Mouse (Mus musculus) olfactory bulb, adult 2 months (tissue): ENCODE measurements at regions not wholly inside any gene's neighbourhood (a gene's known extent, or its start where the extent isn't known, plus 50 kb on each side); places are given as distances from the start of the nearest gene placed in this dataset.
"Not testable (repeated sequence)": the region's sequence is repeated elsewhere in the genome, so short reads cannot be mapped to it uniquely, and the experiment has no call there.

Source experiments
- H3K27ac ChIP-seq: fragments of 200-500 bp; 2 replicates; pipeline ENCODE4 v1.5.1; 2012; ENCODE audit warnings: low read depth, low read length; ENCODE audit not compliant: insufficient read depth
- H3K4me1 ChIP-seq: fragments of 200-500 bp; 2 replicates; pipeline ENCODE4 v1.6.1; 2012; ENCODE audit warnings: low read length; ENCODE audit not compliant: control insufficient read depth, insufficient read depth
- H3K4me3 ChIP-seq: fragments of 200-500 bp; 2 replicates; pipeline ENCODE4 v1.5.1; 2012; ENCODE audit warnings: mild to moderate bottlenecking, low read depth, low read length, moderate library complexity; ENCODE audit not compliant: insufficient read depth
- CTCF ChIP-seq: fragments of 200-500 bp; IDR thresholded peaks from 2 replicates; pipeline ENCODE4 v1.5.1; 2012; ENCODE audit warnings: low read depth, mild to moderate bottlenecking, low read length, moderate library complexity; ENCODE audit not compliant: insufficient read depth
- POLR2A ChIP-seq: fragments of 200-500 bp; IDR thresholded peaks from 2 replicates; pipeline ENCODE4 v1.6.1; 2012; ENCODE audit warnings: mild to moderate bottlenecking, low read depth, low read length, moderate library complexity; ENCODE audit not compliant: insufficient read depth
- WGBS: fragments of 180-500 bp; shearing (Covaris S2); methylation state at CpG from one replicate; pipeline ENCODE4 v1.1.7; 2018; 5-methylcytosine and 5-hydroxymethylcytosine counted together

DNA sequence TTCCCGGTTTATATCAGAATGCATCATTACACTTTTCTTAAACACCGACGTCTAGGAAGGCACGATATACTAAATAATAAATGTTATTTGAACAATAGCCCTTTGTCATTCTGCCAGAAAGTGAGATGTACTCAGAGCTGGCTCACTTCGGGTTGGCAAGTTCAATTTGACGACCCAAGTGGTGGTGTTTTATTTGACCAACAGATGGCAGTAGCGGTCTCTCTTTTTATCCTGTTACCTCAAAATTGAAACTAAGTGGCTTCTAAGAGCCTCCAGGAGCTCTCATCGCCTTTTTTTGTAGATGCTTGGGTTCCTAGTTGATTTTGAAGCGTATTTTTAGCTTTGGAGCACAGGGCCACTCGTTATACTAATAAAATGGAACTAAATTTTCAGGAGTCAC is 66.7 kb upstream of the Chmp2b start:
- WGBS: 5% methylated on average over 10 of the region's 10 CpGs

DNA sequence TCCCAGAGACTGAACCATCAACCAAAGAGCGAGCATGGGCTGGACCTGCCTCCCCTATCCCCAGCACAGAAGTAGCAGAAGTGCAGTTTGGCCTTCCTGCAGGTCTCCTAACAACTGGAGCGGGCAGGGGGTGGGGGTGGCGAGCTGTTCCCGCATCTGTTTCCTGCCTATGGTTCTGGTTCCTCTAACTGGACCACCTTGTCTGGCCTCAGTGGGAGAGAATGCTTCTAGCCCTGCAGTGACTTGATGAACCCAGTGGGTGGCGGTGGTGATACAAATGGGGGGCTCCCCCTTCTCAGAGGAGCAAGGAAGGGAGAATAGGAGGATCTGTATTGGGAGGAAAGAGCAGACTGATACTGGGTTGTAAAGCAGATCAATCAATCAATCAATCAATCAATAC is 69.2 kb upstream of the Chmp2b start:
- TF ChIP-seq CTCF (no peak), POLR2A (no peak)
- no peak overlapping the region for H3K4me3 ChIP-seq
- WGBS: 72% methylated on average over 5 of the region's 5 CpGs
- no peaks in the 10 kb centered on the region for H3K4me1 ChIP-seq
- no peak overlapping the region for H3K27ac ChIP-seq

More for the DNA sequence above, 66.7 kb upstream of the Chmp2b start:
- H3K27ac ChIP-seq: no peak overlapping the region
- no peaks in the 10 kb centered on the region for H3K4me1 ChIP-seq
- no peak overlapping the region for H3K4me3 ChIP-seq
- no peak for TF ChIP-seq POLR2A
- TF ChIP-seq CTCF: no peak

DNA sequence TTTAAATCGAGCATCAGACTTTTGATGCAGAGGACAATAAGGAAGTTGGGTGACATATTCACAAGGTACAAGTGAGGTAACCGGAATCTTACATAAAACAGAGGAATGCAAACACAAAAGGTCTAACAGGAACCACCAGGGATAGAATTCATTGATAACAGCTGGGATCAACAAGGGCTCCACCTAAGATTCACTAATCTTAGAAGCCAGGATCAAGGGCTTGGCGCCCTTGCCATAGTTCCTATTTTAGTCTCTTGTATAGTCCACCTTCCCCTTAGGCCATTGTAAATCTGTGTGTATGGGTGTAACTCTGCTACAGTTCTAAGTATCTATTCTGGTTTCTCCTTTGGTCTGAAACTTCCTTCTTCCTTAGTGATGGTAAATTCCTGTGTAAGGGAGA is 84.2 kb upstream of the Chmp2b start:
- not testable (repeated sequence) for H3K27ac ChIP-seq, H3K4me3 ChIP-seq, H3K4me1 ChIP-seq
- WGBS: 91% methylated on average over 3 of the region's 3 CpGs

DNA sequence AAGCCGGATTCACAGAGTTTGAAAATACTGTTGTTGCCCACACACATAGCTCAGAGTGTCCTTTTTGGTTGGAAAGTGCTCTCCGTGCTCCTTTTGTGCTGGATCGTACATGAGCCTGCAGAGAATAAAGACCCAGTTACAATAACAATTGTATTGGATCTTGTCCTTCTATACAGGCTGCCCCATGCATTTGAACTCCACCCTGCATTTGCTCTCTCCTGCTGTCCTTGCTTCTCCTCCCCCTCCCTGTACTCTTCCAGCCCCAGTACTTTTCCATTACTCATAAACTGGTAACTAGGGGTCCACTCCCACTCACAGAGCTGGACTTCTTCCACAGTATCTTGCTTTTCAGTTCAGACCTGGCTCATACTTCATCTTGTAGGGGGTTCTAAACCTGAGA is 86.5 kb upstream of the Chmp2b start:
- WGBS: 48% methylated on average over 3 of the region's 3 CpGs
- H3K27ac ChIP-seq: no peak overlapping the region
- no peak for TF ChIP-seq CTCF
- TF ChIP-seq POLR2A: no peak
- no peak overlapping the region for H3K4me3 ChIP-seq
- H3K4me1 ChIP-seq: no peaks in the 10 kb centered on the region

DNA sequence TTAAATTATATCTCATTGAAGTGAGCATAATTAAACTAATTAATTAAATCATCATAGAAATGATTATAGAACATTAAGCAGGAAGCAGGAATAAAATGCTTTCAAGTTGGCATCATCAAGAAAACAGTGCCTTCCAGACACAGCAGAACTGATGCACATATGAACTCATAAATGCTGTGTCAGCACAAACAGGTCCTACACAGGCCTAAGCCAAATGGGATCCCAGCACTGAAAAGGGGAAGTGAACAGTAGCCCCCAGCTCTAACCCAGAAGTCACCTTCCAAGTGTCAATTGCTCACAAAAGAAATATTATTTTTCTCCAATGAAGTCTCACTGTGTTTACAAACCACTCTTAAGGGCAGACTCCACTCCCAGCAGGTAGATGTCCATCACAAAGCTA is 93.0 kb upstream of the Chmp2b start:
- no peaks in the 10 kb centered on the region for H3K4me1 ChIP-seq
- H3K4me3 ChIP-seq: no peak overlapping the region
- no peak overlapping the region for H3K27ac ChIP-seq
- no peak for TF ChIP-seq CTCF
- no peak for TF ChIP-seq POLR2A

DNA sequence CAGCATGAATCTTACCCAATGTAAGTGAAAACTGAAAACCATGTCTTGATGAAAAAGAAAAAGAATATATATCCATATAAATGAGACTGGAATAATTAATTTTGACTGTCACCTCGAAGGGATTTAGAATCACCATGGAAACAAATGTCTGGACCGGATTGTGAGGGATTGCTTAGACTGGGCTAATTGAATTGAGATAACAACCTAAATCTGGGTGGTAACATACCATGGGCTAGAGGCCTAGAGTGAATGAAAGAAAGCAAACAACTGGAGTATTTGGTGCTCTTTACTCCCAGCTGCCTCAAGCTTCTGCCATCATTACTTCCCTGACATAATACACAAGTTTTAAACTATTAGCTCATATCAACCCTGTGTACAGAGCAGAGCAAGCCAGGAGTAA is 95.3 kb upstream of the Chmp2b start:
- H3K27ac ChIP-seq: no peak overlapping the region
- 41% methylated on average over 2 of the region's 2 CpGs for WGBS
- no peak for TF ChIP-seq CTCF
- TF ChIP-seq POLR2A: no peak
- no peak overlapping the region for H3K4me3 ChIP-seq
- H3K4me1 ChIP-seq: no peaks in the 10 kb centered on the region

DNA sequence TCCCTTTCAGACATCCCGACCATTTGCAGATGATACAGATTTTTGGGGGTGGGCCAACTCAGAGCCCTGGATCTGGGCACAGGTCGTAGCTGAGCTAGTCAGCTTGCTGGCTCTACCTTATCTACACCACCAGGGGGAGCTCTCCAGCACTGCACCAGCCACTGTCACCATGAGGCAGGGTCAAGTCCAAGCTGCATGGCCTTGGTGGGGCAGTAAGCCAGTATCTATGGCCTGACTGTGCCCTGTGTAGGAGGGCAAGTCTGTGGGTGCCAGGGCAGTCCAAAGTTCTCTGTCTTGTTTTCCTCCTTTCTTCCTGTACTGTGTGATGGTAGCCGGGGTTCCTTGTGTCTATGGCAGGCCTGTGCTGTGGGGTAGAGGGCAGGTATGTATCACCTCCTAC is 102.3 kb upstream of the Chmp2b start:
- no peak for TF ChIP-seq POLR2A
- TF ChIP-seq CTCF: 0 out of 2 replicates have a peak, but pooled peaks have one; percentile 14
- WGBS: 71% methylated on average over 3 of the region's 3 CpGs
- no peaks in the 10 kb centered on the region for H3K4me1 ChIP-seq
- no peak overlapping the region for H3K4me3 ChIP-seq
- H3K27ac ChIP-seq: no peak overlapping the region

DNA sequence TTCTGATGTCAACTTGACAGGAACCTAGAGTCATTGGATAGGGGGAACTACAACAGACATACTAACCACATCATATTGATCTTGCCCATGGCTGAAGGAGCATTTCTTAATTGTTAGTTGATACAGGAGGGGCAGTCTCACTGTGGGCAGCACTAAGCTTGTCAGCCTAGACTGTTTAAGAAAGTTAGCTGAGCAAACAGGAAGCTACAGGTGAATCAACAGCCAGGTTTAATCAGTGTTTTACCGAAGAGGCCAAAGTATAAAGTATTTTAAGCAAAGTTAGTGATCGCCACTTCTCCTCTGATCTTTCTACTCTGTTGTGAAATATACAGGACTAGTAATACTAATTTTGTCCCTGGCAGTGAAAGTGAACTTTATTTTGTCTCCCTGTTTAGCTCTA is 109.6 kb upstream of the Chmp2b start:
- no peaks in the 10 kb centered on the region for H3K4me1 ChIP-seq
- no peak for TF ChIP-seq POLR2A
- TF ChIP-seq CTCF: no peak
- 96% methylated on average over 2 of the region's 2 CpGs for WGBS

DNA sequence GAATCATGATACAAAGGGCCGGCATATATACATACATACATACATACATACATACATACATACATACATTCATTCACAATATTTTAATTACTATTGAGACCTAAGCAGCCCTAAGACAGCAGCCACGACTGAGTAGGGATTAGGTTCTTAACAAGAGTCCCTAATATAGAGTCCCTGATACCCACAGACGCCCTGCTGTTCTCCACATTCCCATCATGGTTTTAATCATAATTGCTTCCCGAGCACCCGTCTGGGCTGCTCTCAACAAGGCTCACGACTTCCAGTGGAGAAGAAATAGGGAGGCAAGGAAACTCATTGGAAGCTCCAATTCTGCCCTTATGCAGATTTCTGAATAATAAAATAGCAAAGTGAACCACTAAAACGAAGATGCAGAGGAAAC is 120.6 kb upstream of the Chmp2b start:
- WGBS: 55% methylated on average over 7 of the region's 7 CpGs
- TF ChIP-seq CTCF (no peak), POLR2A (no peak)
- no peak overlapping the region for H3K27ac ChIP-seq
- H3K4me1 ChIP-seq: no peaks in the 10 kb centered on the region
- H3K4me3 ChIP-seq: no peak overlapping the region

More for the DNA sequence above, 109.6 kb upstream of the Chmp2b start:
- H3K4me3 ChIP-seq: no peak overlapping the region
- H3K27ac ChIP-seq: no peak overlapping the region

DNA sequence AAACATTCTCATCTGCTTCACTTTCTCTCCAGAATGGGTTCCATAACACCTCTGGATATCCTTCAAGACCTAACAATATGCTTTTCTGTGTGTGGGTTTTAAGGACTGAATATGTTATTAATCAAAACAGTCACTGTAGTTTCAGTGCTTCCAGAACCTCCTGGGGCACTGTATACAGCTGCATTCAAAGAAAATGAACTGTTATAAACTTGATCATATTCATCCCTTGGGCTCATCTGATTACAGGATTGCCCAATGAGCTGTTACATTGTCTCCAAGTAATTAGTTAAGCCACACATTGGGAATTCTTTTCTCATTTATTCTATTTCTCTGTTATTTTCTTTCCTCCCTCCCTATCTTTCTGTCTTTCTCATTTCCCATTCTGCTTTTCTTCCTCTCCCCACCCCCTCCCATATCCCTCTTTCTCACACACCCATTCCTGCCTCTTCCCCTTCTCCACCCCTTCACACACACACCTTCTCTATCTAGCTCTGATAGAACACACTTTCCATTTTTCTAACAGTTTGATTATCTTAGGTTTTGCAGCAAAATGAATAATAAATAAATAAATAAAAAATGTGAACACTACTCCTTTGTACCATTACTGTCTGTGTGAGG is 121.3 kb upstream of the Chmp2b start:
- Histone ChIP-seq H3K4me1 (no peaks in the 10 kb centered on the region), H3K4me3 (no peak overlapping the region), H3K27ac (no peak overlapping the region)
- TF ChIP-seq POLR2A: no peak
- TF ChIP-seq CTCF: no peak
